Comparison of ENCODE assay signal across 9 mouse cellular contexts in the genomic region with DNA sequence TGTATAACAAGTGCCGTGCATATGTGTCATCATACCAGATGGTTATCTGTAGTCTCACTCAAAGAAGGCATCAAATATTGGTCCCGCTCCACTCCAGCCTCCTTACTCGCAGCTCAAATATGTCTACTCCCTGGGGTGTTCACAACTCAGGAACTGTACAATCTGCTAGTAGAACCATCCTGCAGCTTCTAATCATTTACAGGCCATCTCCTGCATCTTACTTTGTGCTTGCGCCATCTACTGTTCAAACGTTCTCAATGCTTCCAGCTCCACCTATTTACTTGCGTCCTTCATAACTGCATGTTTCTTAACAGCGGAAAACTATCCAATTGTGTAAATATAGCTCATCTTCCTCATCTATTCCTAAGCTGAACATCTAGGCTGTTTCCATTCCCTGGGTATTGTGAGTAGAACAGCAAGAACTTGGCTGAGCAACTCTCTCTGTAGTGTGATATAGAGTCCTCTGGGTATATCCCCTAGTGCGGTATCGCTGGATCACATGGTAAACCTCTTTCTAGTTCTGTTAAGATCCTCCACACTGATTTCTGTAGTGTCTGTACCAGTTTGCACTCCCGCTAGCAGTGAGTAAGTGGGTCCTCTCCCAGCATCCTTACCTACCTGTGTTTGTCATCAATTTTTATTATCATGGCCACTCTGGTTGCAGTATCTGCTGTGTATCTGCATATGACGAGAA.
DNase-seq lines count a peak whose midpoint lies in the region; ATAC-seq lines count a peak whose summit lies in the region.
"Had no signal": no experiment of that assay in that cellular context is flagged by ENCODE, and none has a peak within 500 bp of the region (broad histone marks: within the 10 kb centered on the region; RNA-seq: fewer than 3 reads in every experiment).

No protein-coding gene starts in this region.

- H3K4me2 ChIP-seq in liver, embryonic 12.5 days = no peak overlapping the region
- H3K4me2 ChIP-seq in midbrain, embryonic 11.5 days = no peak overlapping the region
- H3K4me2 ChIP-seq: limb, embryonic 12.5 days had no signal

- H3K4me1 ChIP-seq in liver, embryonic 12.5 days = no peaks in the 10 kb centered on the region
- no peaks in the 10 kb centered on the region for H3K4me1 ChIP-seq in midbrain, embryonic 11.5 days (ENCODE audit: control insufficient read depth, insufficient read depth, low read length)

- H3K9me3 ChIP-seq in liver, embryonic 12.5 days (replicated peaks) = no peaks in the 10 kb centered on the region
- H3K9me3 ChIP-seq in midbrain, embryonic 11.5 days (ENCODE audit: control insufficient read depth, low read length) = no peaks in the 10 kb centered on the region
- H3K9me3 ChIP-seq: limb, embryonic 12.5 days had no signal

- no peaks in the 10 kb centered on the region for H3K27me3 ChIP-seq in liver, embryonic 12.5 days (replicated peaks)
- no peaks in the 10 kb centered on the region for H3K27me3 ChIP-seq in midbrain, embryonic 11.5 days (ENCODE audit: control insufficient read depth, insufficient read depth, low read length)
- H3K27me3 ChIP-seq: limb, embryonic 12.5 days had no signal

- no peaks in the 10 kb centered on the region for H3K36me3 ChIP-seq in liver, embryonic 12.5 days
- H3K36me3 ChIP-seq in midbrain, embryonic 11.5 days (ENCODE audit: control insufficient read depth, insufficient read depth, low read length) = no peaks in the 10 kb centered on the region
- H3K36me3 ChIP-seq: limb, embryonic 12.5 days had no signal

- peak; percentile 16 for DNase-seq in liver
- peak; percentile 54 for DNase-seq in cerebellum, adult 9-11 months
- DNase-seq in frontal cortex, postnatal 36 days (ENCODE audit: low spot score in 2 of 2) = peak; percentile 53 to 80
- peak; percentile 46 for DNase-seq in induced T-regulatory cell, adult 2 months (ENCODE audit: low read depth)
- peak; percentile 25 to 56 for DNase-seq in layer of hippocampus, postnatal 36 days
- peak; percentile 94 for DNase-seq in midbrain, embryonic 11.5 days (ENCODE audit: low spot score, missing footprints)
- DNase-seq in testis, postnatal 14 days (ENCODE audit: low spot score) = peak; percentile 19

- 37% methylated on average over 11 of the region's 11 CpGs for WGBS in liver, embryonic 12.5 days (ENCODE audit: insufficient replicate concordance)
- WGBS in midbrain, embryonic 11.5 days = 46% methylated on average over 11 of the region's 11 CpGs

- H3K9ac ChIP-seq in liver, embryonic 12.5 days = no peak overlapping the region
- H3K9ac ChIP-seq in midbrain, embryonic 11.5 days (ENCODE audit: low read length) = no peak overlapping the region
- H3K9ac ChIP-seq: limb, embryonic 12.5 days had no signal

- no peak for ATAC-seq in liver, embryonic 12.5 days
- ATAC-seq in midbrain, embryonic 11.5 days (ENCODE audit: low FRiP score) = peak; percentile 52

- no peak overlapping the region for H3K27ac ChIP-seq in liver, embryonic 12.5 days
- no peak overlapping the region for H3K27ac ChIP-seq in midbrain, embryonic 11.5 days (ENCODE audit: low read depth, low read length)
- H3K27ac ChIP-seq: limb, embryonic 12.5 days had no signal

- H3K4me3 ChIP-seq in liver, embryonic 12.5 days = no peak overlapping the region
- H3K4me3 ChIP-seq in midbrain, embryonic 11.5 days (ENCODE audit: low read depth, low read length) = no peak overlapping the region
- H3K4me3 ChIP-seq: limb, embryonic 12.5 days had no signal

Comparison
In these comparisons a context has a peak if more than half of its experiments do, and no peak if none do; other contexts are left out.
1. DNase-seq: peak in every context shown above with its lines; median percentile 94 in midbrain, embryonic 11.5 days; 66 in frontal cortex, postnatal 36 days; 54 in cerebellum, adult 9-11 months; 46 in induced T-regulatory cell, adult 2 months; 40 in layer of hippocampus, postnatal 36 days; 19 in testis, postnatal 14 days; 16 in liver.